Mouse (Mus musculus) cerebellum, adult 9-10 months (tissue): ENCODE measurements around the gene Gm10134.
"Not testable (repeated sequence)": the region's sequence is repeated elsewhere in the genome, so short reads cannot be mapped to it uniquely, and the experiment has no call there.

Experiments
- DNase-seq: peaks from one replicate; pipeline ENCODE4 v3.0.0; 2022

Gene Gm10134

GRCm38 (mm10) chr2:28505795-28506194 is at the start of gene Gm10134:
Gene Gm10134, plus strand, starts transcription at chr2:28506095.
- no peak for DNase-seq

- no peak for DNase-seq
Measured at GRCm38 (mm10) chr2:28456616-28457015, 49.3 kb upstream of the Gm10134 start.

DNA sequence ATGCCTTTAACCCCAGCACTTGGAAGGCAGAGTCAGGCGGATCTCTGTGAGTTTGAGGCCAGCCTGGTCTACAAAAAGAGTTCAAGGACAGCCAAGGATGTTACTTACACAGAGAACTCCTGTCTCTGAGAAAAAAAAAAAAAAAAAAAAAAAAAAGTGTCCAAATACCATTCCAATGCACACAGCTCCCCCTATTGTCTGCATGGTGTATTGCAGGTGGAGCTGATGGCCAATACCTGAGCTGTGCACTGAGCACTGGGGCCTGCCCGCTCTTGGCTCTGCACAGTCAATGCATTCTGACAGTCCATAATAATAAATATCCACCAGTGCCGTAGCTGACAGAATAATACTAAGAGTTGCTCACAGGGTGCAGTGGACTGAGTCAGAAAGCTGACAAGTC is 42.0 kb upstream of the Gm10134 start:
- peak; percentile 83 for DNase-seq

DNA sequence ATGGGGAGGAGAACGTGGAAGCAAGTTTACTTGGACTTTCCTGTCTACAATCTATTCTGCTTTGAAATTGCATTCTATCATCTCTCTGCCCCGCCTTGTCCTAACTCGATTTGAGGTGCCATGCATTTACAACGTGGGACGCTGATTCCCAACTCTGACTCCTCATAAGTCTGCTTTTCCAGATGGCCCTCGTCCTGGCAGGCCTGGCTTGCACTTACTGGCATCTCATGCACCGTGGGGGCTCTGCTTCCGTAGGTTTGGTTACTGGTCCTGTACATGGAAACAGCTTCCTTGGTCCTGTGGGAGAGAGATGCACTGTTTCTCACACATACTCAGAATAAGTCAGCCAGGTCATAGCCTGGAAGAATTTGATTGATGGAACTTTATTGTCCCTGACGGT is 41.0 kb upstream of the Gm10134 start:
- DNase-seq = no peak

DNA sequence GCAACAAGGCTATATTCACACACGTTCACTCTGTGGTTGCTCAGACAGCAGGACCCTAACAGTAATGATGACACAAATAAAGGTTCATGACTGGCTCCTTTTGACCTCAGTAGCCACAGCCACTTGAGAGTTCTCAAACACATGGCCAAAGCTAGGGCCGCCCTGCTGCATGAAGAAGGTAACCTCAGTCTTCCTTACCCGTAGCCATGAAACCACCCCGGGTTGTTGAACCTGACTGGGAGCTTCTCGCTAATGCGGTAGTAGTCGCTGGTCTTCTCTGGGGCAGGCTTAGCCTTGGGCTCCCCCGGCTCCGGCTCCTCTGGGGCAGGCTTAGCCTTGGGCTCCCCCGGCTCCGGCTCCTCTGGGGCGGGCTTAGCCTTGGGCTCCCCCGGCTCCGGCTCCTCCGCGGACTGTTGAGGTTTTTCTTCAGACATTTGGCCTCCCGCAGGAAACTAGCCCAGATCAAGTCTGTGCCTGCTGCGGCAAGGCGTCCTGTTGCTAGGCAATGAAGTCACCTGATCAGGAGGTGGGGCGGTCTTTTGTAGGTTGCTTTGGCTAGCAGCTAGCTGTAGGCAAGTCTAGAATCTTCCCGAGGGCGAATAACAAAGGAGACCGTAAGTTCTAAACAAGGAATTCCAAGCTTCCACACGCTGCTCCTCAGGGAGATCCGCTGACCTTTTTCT is 39.9 kb upstream of the Gm10134 start, which contains the start of gene 1700007K13Rik:
Gene 1700007K13Rik, minus strand, starts transcription at position 497 of the 683 bp plus-strand sequence.
- peak; percentile 81 for DNase-seq

DNA sequence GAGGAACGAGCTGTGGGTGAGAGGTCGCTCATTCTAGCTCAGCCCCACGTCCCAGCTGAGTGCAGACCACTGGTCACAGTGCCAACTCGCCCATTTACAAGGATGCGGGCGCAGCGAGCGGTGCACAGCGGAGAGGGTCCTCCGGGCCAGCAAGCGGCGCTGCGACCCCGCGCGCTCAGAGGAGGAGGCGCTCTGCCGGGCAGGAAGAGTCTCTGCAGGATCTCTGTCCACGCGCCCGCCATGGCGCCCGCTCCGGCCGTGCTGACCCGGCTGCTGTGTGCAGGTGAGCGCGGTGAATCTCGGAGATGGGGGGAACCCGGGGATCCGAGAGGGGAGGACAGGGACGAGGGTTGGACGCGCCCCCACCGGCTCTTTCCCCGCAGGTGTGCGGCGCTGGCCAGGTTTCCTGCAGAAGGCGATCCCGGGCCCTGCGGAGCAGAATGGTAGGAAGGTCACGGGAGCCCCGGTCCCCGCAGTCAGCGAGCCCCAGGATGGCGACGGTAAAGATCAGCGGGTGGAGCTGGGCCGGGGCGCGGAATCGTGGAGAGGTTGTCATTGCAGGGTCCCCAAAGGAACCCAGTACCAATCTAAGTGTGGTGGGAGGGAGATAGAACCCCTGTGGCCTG is 37.9 kb upstream of the Gm10134 start, which contains the start of gene Mrps2:
Gene Mrps2, plus strand, starts transcription at position 207 of the 626 bp plus-strand sequence.
- DNase-seq = peak; percentile 83

DNA sequence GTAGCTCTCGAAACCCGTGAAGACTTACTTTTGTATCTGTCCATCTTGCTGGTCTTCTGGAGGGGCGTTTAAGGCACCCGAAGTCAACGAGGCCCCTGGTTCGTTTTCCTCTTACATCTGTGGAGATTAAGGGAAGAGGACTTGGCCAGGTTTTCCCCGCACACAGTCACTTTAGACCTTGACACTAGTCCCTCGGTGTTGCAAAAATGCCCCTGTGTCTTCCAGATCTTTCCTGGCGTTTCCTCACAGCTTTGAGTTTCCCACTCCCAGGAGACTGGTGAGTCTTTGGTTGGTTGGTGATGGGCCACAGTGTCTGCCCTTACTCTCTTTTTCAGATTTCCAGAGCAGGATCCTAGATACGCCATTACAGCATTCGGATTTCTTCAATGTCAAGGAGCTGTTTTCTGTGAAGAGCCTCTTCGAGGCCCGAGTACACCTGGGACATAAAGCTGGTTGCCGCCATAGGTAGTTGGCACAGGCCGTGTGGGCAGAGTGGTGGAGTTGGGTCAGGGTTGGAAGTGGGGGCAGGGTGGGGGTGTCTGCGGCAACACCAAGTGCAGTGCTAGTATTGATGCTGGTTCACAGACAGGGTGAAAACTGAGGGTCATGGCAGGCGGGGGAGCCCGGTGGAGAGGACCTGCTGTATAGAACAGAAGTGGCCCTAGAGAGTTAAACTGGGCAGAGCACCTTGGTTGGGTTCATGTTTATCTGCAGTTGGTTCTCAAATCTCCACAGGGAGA is 37.2 kb upstream of the Gm10134 start:
- DNase-seq = no peak

- DNase-seq = no peak
Measured at GRCm38 (mm10) chr2:28469461-28469860, 36.4 kb upstream of the Gm10134 start.

DNA sequence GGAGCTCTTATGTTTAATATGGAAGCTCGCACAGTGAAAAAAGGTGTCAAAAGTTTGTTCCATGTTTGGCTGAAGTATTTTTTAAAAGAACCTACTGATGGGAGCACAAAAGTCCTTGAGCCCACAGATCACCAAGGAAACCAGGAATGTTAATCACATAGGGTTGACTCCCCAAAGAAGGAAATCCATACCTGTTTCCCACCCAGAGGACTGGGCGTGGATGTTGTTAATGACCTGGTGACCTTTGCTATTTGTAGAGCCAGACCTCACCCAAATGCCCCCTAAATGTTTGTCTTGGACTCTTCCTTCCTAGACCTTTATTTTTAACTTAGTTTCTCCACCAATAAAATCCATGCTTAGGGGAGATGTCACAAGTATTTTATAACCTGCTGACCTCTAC is 35.3 kb upstream of the Gm10134 start:
- DNase-seq = no peak

DNA sequence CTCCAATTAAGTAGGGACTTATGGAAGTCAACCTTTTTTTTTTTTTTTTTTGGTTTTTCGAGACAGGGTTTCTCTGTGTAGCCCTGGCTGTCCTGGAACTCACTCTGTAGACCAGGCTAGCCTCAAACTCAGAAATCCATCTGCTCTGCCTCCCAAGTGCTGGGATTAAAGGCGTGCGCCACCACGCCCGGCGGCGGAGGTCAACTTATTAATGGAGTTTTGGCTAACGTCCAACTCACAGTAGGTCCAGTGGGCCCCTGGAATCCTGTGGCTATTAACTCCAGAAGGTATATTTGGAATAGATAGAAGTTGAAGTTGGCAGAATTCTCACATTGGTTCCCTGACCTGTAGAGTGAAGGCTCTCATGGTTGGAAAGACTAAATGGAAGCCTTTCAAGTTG is 33.9 kb upstream of the Gm10134 start:
- DNase-seq = not testable (repeated sequence)

DNA sequence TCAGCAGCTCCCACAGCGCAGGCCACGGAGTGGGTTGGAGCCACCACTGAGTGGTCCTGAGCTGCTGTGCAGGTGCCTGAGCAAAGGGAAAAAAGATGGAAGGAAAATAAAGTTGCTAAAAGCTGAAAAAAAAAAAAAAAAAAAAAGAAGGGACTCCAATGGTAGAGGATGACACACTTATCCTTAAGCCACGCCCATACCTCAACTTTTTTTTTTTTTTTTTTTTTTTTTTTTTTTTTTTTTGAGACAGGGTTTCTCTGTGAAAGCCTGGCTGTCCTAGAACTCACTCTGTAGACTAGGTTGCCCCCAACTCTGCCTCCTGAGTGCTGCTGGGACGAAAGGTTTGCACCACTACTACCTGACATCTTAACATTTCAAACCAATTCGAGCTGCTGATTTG is 27.9 kb upstream of the Gm10134 start:
- DNase-seq = not testable (repeated sequence)

DNA sequence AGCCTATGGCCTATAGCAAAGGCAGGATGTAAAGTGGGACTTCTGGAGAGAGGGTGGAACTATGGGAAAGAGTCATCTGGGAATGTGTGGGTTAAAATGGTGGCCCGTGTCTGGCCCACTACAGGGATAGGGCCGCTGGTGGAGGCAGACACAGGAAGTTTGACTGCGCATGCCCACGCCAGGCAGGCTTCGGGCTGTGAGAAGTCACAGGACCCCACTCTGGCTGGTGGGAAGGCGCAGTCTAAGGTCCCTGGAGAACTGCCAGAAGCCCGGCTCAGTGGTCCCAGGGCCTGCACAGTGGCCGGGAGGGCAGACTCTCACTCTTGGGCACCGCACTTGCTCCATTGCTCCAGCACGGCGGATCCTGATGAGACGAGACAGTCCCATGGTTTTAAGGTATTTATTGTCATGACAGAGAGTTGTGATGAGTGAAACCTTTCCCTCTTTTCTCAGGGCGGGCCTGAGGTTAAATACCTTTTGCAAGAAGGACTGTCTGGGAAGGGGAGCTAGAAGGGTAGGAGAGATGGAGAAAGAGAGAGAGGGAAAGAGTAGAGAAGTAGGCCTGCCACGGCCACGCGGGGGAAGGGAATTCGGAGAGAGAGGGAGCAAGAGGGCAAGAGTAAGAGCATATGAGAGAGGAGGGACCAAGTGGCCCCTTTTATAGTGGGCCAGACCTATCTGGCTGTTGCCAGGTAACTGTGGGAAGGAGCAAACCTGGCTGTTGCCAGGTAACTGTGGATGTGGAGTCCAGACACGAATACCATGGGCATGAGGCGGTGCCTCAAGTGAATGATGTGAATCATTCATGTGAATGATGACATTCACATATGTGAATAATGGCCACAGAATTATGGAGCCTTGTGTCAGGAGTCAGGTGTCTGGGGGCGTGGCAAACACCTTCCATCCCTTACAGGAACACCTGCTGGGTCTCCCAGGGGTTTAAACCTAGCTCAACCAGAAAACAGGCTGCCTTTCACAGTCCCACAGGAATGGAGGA is 26.4 kb upstream of the Gm10134 start:
- no peak for DNase-seq

DNA sequence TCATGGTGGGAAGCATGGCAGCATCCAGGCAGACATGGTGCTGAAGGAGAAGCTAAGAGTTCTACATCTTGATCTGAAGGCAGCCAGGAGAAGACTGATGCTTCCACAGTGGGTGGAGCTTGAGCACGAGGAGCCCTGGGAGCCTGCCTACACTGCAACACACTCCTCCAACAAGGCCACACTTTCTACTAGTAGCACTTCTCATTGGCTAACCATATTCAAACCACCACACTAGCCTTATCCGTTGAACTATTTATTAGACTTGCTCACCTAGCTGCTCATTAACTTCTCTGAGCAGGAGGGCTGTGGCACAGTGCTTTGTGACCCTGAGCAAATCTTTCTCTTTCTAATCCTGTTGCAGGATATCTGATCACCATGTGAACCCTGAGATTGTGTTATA is 22.0 kb upstream of the Gm10134 start:
- no peak for DNase-seq

- DNase-seq = no peak
Measured at GRCm38 (mm10) chr2:28494521-28494920, 11.4 kb upstream of the Gm10134 start.

- DNase-seq = no peak
Measured at GRCm38 (mm10) chr2:28495207-28495756, 10.6 kb upstream of the Gm10134 start.

GRCm38 (mm10) chr2:28495801-28496595 is 9.9 kb upstream of the Gm10134 start:
- no peak for DNase-seq

DNA sequence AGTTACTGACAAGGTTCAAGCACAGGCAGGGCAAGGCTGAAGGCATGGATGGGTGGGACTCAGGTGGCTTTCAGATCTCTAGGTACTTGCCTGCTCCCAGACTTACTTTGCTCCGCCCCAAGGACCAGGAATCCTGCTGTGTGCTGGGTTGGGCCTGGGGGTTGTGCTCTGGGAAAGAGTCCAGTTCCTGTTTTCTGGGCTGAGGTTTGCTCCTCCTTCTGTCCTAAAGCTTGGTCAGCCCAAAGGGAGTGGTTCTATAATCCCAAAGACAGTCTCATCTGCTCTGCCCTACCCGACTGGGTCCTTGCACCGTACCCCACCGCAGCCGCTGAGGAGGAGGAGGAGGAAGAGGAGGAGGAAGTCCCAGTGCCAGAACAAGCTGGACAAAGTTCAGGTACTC is 9.2 kb upstream of the Gm10134 start, which contains the start of gene Gbgt1:
Gene Gbgt1, plus strand, starts transcription at position 221 of the 400 bp plus-strand sequence.
- no peak for DNase-seq

DNA sequence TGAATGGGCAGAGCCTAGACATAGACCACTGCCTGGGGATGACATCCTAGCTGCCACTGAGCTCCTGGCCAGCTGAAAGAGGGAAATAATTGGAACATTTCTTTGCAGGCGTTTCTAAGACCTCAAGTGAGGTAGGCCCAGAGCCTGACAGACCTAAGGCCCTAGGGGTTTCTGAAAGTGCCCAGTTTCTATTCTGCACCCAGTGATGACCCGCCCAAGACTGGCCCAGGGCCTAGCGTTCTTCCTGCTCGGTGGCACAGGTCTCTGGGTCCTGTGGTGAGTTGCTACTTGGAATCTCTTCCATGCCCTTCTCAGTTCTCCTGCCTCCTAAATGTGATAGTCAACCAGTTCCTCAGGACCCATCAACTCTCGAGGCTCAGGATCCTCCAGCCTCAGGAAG is 8.3 kb upstream of the Gm10134 start:
- DNase-seq = no peak

GRCm38 (mm10) chr2:28498431-28498830 is 7.5 kb upstream of the Gm10134 start:
- no peak for DNase-seq

- DNase-seq = no peak
Measured at GRCm38 (mm10) chr2:28502987-28503386, 2.9 kb upstream of the Gm10134 start.

- DNase-seq = no peak
Measured at GRCm38 (mm10) chr2:28504676-28505075, 1.2 kb upstream of the Gm10134 start.
